Mouse (Mus musculus) heart, embryonic 12.5 days (tissue): ENCODE measurements around the gene Sema4c. TPM values are rescaled to one million over a fixed set of nuclear protein-coding genes. Genes with fewer than 3 reads are reported as not detected.

ENCODE experiments used
- microRNA-seq: library from miRNA; unstranded; fragments of <30 nt; microRNA quantifications from one replicate; pipeline ENCODE4, GENCODE M21; 2017
- polyA plus RNA-seq: library from polyadenylated mRNA; unstranded; fragments of >200 nt; fragmentation: Nextera tagmentation; extraction: Ambion mirVana; gene quantifications from 2 replicates; pipeline ENCODE4 v1.2.1, GENCODE M21; 2016

Sema4c gene
- polyA plus RNA-seq, 1 experiment from 2014 or later, result 13.3 TPM

Small RNA genes within 50 kb of the gene (microRNA-seq; reads per million reads assigned to microRNA genes)
- not detected for gene Gm47280

Other genes with a start within 250 kb of the Sema4c start
- gene Kansl3, start 189.2 kb downstream of the Sema4c start, polyA plus RNA-seq, result 54.2 TPM in 2 replicates
- 1.2 and 1.3 TPM in 2 replicates for gene Fer1l5, start 186.1 kb downstream of the Sema4c start, polyA plus RNA-seq
- 53.8 and 57.7 TPM in 2 replicates for gene Lman2l, start 113.1 kb downstream of the Sema4c start, polyA plus RNA-seq
- gene Cnnm4, start 86.7 kb downstream of the Sema4c start, polyA plus RNA-seq, result 6.2 and 7.3 TPM in 2 replicates
- gene Cnnm3, start 46.5 kb downstream of the Sema4c start, polyA plus RNA-seq, result 2.2 and 3.4 TPM in 2 replicates
- 14.9 and 16.8 TPM in 2 replicates for gene Ankrd23, start 21.5 kb downstream of the Sema4c start, polyA plus RNA-seq
- gene Gm42417, start 18.9 kb downstream of the Sema4c start, polyA plus RNA-seq, result 0.40 TPM in 1 of 2 replicates, not detected in the other
- 23.1 and 24.4 TPM in 2 replicates for gene Ankrd39, start 10.9 kb downstream of the Sema4c start, polyA plus RNA-seq
- 2.8 and 3.0 TPM in 2 replicates for gene Fam178b, start 124.8 kb upstream of the Sema4c start, polyA plus RNA-seq
- 1,063 and 1,083 TPM in 2 replicates for gene Cox5b, start 133.1 kb upstream of the Sema4c start, polyA plus RNA-seq
- not detected in 2 replicates for gene 4933424G06Rik, start 151.8 kb upstream of the Sema4c start, polyA plus RNA-seq
- 95.0 and 103 TPM in 2 replicates for gene Actr1b, start 156.1 kb upstream of the Sema4c start, polyA plus RNA-seq
- 0.33 and 0.50 TPM in 2 replicates for gene Zap70, start 203.4 kb upstream of the Sema4c start, polyA plus RNA-seq